Mouse (Mus musculus) myocyte (in vitro differentiated cells): ENCODE data around the gene Ltbr. TPM values are rescaled to one million over a fixed set of nuclear protein-coding genes. Genes with fewer than 3 reads are reported as not detected.

Source experiments
- H3K27me3 ChIP-seq: one replicate; pipeline ENCODE4 v1.6.1; 2011; ENCODE audit not compliant: control insufficient read depth, insufficient read depth, insufficient read length
- H3K36me3 ChIP-seq: one replicate; pipeline ENCODE4 v1.6.1; 2011; ENCODE audit not compliant: control insufficient read depth, insufficient read depth
- H3K4me2 ChIP-seq: one replicate; pipeline ENCODE4 v1.6.1; 2011; ENCODE audit warnings: low read depth, control low read depth
- H3K4me3 ChIP-seq: one replicate; pipeline ENCODE4 v1.5.1; 2011; ENCODE audit warnings: mild to moderate bottlenecking, control low read depth, moderate library complexity
- H3K79me2 ChIP-seq: one replicate; pipeline ENCODE4 v1.6.1; 2011; ENCODE audit not compliant: control insufficient read depth, insufficient read depth
- H3ac ChIP-seq: one replicate; pipeline ENCODE4 v1.6.1; 2011; ENCODE audit not compliant: control insufficient read depth, insufficient read length
- CEBPB ChIP-seq: IDR thresholded peaks from 2 replicates; pipeline ENCODE4 v1.6.1; 2011; ENCODE audit warnings: mild to moderate bottlenecking, moderate library complexity; ENCODE audit not compliant: poor library complexity, insufficient read depth, severe bottlenecking
- E2F4 ChIP-seq: IDR thresholded peaks from one replicate; pipeline ENCODE4 v1.6.1; 2011; ENCODE audit warnings: mild to moderate bottlenecking, control low read depth, moderate library complexity; ENCODE audit not compliant: insufficient read depth
- MAX ChIP-seq: IDR thresholded peaks from one replicate; pipeline ENCODE4 v1.6.1; 2011; ENCODE audit warnings: low read depth, mild to moderate bottlenecking, control low read depth
- MYOD1 ChIP-seq, 3 experiments: IDR thresholded peaks; one replicate each; pipeline ENCODE4 v1.6.1; 2011; ENCODE audit warnings: control low read depth in 2 of 3, low read depth in 2 of 3, mild to moderate bottlenecking in 2 of 3, moderate library complexity in 1 of 3; ENCODE audit not compliant: insufficient read length in 2 of 3, control insufficient read depth in 1 of 3
- MYOG ChIP-seq, 3 experiments: IDR thresholded peaks; one replicate each; pipeline ENCODE4 v1.6.1; 2011; ENCODE audit warnings: control low read depth in 2 of 3, low read depth in 2 of 3, mild to moderate bottlenecking in 2 of 3; ENCODE audit not compliant: insufficient read length in 2 of 3, control insufficient read depth in 1 of 3, insufficient read depth in 1 of 3
- POLR2A ChIP-seq: IDR thresholded peaks from one replicate; pipeline ENCODE4 v1.6.1; 2011; ENCODE audit warnings: low read depth, mild to moderate bottlenecking, control low read depth, moderate library complexity; ENCODE audit not compliant: insufficient read length
- POLR2AphosphoS2 ChIP-seq: IDR thresholded peaks from one replicate; pipeline ENCODE4 v1.6.1; 2011; ENCODE audit warnings: low read depth, control low read depth; ENCODE audit not compliant: insufficient read length
- REST ChIP-seq: IDR thresholded peaks from one replicate; pipeline ENCODE4 v1.6.1; 2011; ENCODE audit warnings: mild to moderate bottlenecking, control low read depth, moderate library complexity; ENCODE audit not compliant: insufficient read depth, insufficient read length
- SRF ChIP-seq: IDR thresholded peaks from one replicate; pipeline ENCODE4 v1.6.1; 2011; ENCODE audit warnings: low read depth; ENCODE audit not compliant: control insufficient read depth, insufficient read length
- TCF12 ChIP-seq: IDR thresholded peaks from one replicate; pipeline ENCODE4 v1.6.1; 2011; ENCODE audit warnings: mild to moderate bottlenecking, control low read depth; ENCODE audit not compliant: poor library complexity, insufficient read depth, severe bottlenecking
- TCF3 ChIP-seq: IDR thresholded peaks from one replicate; pipeline ENCODE4 v1.6.1; 2011; ENCODE audit warnings: low read depth, control low read depth; ENCODE audit not compliant: insufficient read length
- USF1 ChIP-seq: IDR thresholded peaks from one replicate; pipeline ENCODE4 v1.6.1; 2011; ENCODE audit warnings: low read depth, mild to moderate bottlenecking, control low read depth, moderate library complexity
- polyA plus RNA-seq: library from polyadenylated mRNA; unstranded; fragments of >200 nt; fragmentation: generic; extraction: Trizol; gene quantifications from one replicate; pipeline ENCODE4 v1.2.1, GENCODE M21; 2012; ENCODE audit warnings: missing spikeins

Ltbr gene
- polyA plus RNA-seq = 79.0 TPM

- Histone ChIP-seq H3K4me2 (peak within 1 kb of the TSS; percentile 80), H3ac (peak within 1 kb of the TSS; percentile 73), H3K79me2 (peaks cover 11% of the 10 kb centered on the region), H3K27me3 (no peaks in the 10 kb centered on the region), H3K4me3 (peak within 1 kb of the TSS; percentile 79), H3K36me3 (peaks cover 15% of the 10 kb centered on the region)
- TF ChIP-seq USF1 = no peak
- peak; percentile 67; the same call in 1 of the 2 replicates for TF ChIP-seq CEBPB
- TF ChIP-seq SRF = no peak
- no peak for TF ChIP-seq REST
- peak in 1 of 3 experiments; percentile 50 for TF ChIP-seq MYOG (IDR thresholded peaks at IDR 0.05; ENCODE audit: control insufficient read depth in 1 of 3, insufficient read depth in 1 of 3, insufficient read length in 2 of 3, low read depth in 2 of 3)
- peak; percentile 53 for TF ChIP-seq POLR2AphosphoS2
- peak; percentile 51 for TF ChIP-seq POLR2A
- peak in 1 of 3 experiments; percentile 15 for TF ChIP-seq MYOD1 (IDR thresholded peaks at IDR 0.05; ENCODE audit: control insufficient read depth in 1 of 3, insufficient read length in 2 of 3, low read depth in 2 of 3)
These were observed at the start of gene Ltbr for GRCm38 (mm10) chr6:125313546-125314230. Gene Ltbr, minus strand, starts transcription at chr6:125313885.

- Histone ChIP-seq H3ac (no peak overlapping the region), H3K36me3 (peaks cover 9% of the 10 kb centered on the region), H3K4me2 (no peak overlapping the region), H3K27me3 (no peaks in the 10 kb centered on the region), H3K4me3 (no peak overlapping the region), H3K79me2 (no peaks in the 10 kb centered on the region)
- TF ChIP-seq TCF12 (no peak), CEBPB (no peak), POLR2AphosphoS2 (no peak), USF1 (no peak), MYOG (IDR thresholded peaks at IDR 0.05; ENCODE audit: control insufficient read depth in 1 of 3, insufficient read depth in 1 of 3, insufficient read length in 2 of 3, low read depth in 2 of 3) (no peak), MYOD1 (IDR thresholded peaks at IDR 0.05; ENCODE audit: control insufficient read depth in 1 of 3, insufficient read length in 2 of 3, low read depth in 2 of 3) (no peak), POLR2A (no peak), SRF (no peak), TCF3 (no peak), MAX (no peak), REST (no peak), E2F4 (no peak)
These were observed 49.3 kb upstream of the Ltbr start for GRCm38 (mm10) chr6:125363021-125363420.

GRCm38 (mm10) chr6:125361467-125362291 lies 48.0 kb upstream of the Ltbr start:
- H3K36me3 ChIP-seq = peaks cover 9% of the 10 kb centered on the region
- H3K4me3 ChIP-seq = no peak overlapping the region
- TF ChIP-seq TCF3 (no peak), MYOG (IDR thresholded peaks at IDR 0.05; ENCODE audit: control insufficient read depth in 1 of 3, insufficient read depth in 1 of 3, insufficient read length in 2 of 3, low read depth in 2 of 3) (no peak), POLR2AphosphoS2 (no peak), MYOD1 (IDR thresholded peaks at IDR 0.05; ENCODE audit: control insufficient read depth in 1 of 3, insufficient read length in 2 of 3, low read depth in 2 of 3) (no peak), CEBPB (no peak), POLR2A (no peak), USF1 (no peak), REST (no peak), TCF12 (no peak), E2F4 (no peak), MAX (no peak), SRF (no peak)
- H3K4me2 ChIP-seq = no peak overlapping the region
- no peak overlapping the region for H3ac ChIP-seq
- peaks cover 1% of the 10 kb centered on the region for H3K79me2 ChIP-seq
- no peaks in the 10 kb centered on the region for H3K27me3 ChIP-seq

- H3K27me3 ChIP-seq = no peaks in the 10 kb centered on the region
- H3ac ChIP-seq = no peak overlapping the region
- H3K79me2 ChIP-seq = peaks cover 10% of the 10 kb centered on the region
- H3K4me2 ChIP-seq = no peak overlapping the region
- TF ChIP-seq POLR2A (no peak), E2F4 (no peak)
- no peak overlapping the region for H3K4me3 ChIP-seq
- H3K36me3 ChIP-seq = peaks cover 9% of the 10 kb centered on the region
These were observed 47.2 kb upstream of the Ltbr start for GRCm38 (mm10) chr6:125360846-125361245.
